Mouse (Mus musculus): ENCODE data around the gene Rprd1b.

Rprd1b gene

DNA sequence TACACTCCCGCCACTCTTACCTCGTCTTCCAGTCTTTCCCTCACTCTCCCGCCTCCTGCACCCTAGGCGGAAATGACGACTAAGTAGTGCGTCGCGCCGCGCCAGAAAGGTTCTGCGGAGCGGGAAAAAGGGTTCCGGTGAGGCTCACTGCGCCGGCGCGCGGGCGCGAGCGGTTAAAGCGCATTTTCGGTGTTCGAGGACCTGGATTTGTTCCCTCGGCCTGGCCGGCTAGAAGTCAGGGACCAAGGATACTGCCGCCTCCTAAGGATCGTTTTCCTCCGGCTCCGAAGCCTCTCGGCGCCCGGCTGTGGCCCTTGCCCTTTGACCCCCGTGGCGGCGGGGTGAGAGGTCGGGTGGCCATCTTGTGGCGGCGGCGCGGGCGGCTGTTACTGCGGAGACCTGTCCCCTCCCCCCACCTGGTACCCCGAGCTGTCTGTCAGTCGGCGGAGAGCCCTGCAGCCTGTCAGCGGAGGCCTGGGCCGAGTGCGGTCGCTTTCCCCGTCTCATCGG, at the start of gene Rprd1b, which contains the start of gene Tti1:
Rprd1b (plus strand) TSS at position 144 of the 510 bp plus-strand sequence.
Tti1 (minus strand) TSS at position 80 of the 510 bp plus-strand sequence.
- peak; percentile 98 for DNase-seq (ENCODE audit: extremely low spot score, low spot score)

DNA sequence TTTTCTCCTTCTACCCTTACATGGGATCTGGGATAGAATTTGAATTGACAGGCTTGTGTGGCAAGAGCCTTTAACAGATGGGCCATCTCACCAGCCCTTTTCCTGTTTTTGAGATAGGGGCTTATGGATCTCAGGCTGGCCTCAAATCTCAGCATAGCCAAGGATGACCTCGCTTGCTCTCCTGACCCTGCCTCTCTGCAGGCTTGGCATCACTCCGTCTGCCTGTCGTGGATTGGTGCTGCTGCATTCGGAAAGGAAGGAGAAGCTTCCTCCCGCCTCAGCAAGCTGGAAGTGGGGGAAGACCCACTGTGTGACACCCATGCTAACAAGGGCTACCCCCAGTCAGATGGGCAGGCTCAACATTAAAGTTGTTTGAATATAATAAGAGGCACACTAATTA, 49.1 kb upstream of the Rprd1b start:
- DNase-seq (ENCODE audit: extremely low spot score, low spot score), result no peak

DNA sequence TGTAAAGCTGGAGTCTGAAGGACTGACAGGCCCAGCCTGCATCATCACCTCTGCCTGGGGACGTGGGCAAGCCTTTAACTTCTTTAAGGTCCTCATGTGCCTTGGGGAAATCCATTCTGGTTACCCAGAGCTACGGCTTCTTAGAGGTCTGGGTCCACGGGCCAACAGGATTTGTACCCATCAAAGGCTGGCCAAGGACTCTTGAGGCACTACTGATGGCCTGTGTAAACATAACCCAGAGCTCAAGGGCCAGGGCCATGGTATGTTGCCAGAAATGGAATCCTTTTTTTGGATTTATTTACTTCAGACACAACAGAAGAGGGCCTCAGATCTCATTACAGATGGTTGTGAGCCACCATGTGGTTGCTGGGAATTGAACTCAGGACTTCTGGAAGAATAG, 45.6 kb upstream of the Rprd1b start:
- DNase-seq (ENCODE audit: extremely low spot score, low spot score), result no peak

DNA sequence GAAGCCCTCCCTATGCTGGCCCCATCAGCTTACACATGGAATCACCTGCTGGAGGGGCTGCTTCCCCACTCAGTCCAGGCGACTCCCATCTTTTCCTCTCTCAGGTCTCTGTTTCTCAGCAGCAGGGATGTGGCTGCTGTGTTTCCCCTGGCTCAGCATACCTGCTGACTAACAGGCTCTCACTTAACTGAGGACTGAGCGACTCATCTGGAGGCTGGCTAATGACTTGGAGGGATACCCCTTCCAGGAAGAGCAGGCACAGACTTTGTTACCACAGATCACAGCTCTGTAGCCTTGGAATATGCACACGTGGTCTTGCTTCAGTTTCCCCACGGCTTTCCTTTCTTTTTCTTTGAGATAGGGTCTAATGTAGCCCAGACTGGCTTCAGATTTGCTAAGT, 45.0 kb upstream of the Rprd1b start:
- DNase-seq (ENCODE audit: extremely low spot score, low spot score), result no peak

DNA sequence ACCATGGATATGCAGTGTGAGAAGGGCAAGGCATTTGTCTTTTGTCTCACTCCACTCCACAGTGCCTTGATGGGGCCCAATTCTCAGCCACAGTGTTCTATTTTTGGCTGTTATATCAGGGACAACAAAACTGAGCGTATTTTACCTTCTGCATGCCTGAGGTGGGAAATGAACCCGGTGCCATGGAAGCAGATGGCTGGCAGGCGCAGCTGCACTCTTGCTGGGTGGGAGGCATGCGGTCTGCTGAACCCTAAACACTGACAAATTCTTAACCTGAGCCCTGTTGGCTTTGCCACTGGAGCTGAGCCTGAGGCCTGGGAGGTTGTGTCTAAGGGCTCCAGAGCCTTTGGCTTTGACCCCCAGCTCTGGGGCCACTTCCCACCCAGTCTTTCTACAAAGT, 42.7 kb upstream of the Rprd1b start:
- DNase-seq (ENCODE audit: extremely low spot score, low spot score), result no peak

DNA sequence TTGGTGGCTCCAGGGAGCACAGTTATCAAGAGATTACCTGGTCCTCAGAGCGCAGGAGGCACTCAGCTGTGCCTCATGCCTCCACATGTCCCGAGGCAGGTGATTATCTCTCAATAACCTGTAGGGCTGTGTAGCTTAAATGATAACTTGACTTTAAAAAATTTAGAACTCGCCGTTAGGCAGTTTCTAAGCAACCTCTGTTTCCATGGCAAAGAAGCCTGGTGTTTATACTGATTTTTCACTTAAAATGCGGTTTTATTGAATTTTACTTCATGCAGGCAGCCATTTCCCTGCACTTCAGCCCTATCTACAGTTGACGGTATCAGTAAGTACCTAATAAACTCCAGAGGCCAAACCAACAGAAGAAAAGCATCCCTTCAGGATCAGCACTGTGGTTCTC, 42.1 kb upstream of the Rprd1b start:
- no peak for DNase-seq (ENCODE audit: extremely low spot score, low spot score)

DNA sequence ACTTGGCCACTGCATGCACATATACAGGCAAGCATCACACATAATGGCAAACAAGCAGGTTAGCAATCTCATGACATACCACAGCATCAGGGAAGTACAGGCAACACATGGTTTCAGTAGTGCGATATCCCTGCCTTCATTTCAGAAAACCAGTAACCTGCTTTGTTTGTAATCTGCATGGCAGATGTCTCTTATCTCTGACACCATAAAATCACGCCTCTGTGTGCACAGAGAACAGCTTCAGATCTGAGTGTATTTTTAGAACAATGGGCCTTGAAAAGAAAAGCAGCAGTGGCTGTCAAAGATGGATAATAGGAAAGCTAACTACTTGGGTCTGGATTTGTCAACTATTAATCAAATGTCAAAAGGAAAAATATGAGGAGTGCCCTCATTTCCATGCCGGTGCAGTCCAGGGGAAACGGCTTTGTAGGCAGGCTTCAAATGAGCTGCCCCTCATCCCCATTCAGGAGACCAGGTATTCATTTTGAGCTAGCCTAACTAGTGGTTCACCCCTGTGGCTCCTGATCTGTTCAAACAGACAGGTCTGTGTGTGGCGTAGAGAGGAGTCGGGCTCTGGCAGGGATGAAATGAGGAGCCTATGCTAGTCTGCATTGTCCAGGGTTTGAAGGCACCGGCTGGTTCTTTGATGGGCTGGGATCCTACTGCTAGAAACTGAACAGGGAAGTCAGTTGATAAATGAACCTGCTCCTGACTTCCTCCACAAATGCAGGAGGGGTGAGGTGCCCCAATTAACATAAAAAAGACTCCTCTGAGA, 39.7 kb upstream of the Rprd1b start:
- no peak for DNase-seq (ENCODE audit: extremely low spot score, low spot score)

DNA sequence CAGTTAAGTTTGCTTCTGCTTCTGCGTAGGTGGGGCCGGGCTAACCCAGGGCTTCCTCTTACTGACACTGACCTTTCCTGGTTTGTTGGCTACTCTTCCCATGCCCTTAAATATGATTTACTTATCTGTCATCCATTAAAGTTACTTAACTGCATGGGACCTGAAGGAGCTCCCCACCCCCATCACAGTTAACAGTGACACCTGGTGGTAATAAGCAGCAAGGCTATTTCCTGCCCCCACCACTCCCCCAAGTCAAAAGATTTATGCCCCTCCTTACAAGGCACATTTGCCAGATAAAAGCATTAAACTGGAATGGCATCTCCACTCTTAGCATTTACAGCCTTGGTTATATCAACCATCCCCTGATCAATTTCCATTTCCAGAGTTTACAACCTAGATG, 38.4 kb upstream of the Rprd1b start:
- peak; percentile 23 for DNase-seq (ENCODE audit: extremely low spot score, low spot score)

DNA sequence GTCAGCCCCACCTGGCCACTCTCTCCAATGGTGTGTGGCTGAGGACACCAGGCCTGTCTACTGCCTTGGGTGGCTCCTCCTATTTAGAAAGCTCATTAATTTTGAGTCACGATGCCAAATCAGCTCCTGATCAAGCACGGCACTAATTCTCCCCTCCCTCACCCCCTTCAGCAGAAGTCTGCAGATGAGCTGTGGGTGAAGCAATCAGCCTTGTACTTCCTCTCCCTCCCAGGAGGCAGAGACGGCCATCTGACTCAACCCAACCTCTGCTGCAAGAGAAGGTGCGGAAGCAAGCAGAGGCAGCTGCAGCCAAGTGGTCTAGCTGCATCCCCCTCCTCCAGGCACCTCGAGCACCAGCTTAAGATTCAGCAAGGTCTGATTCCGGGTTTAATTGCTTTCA, 37.3 kb upstream of the Rprd1b start:
- DNase-seq (ENCODE audit: extremely low spot score, low spot score), result no peak

DNA sequence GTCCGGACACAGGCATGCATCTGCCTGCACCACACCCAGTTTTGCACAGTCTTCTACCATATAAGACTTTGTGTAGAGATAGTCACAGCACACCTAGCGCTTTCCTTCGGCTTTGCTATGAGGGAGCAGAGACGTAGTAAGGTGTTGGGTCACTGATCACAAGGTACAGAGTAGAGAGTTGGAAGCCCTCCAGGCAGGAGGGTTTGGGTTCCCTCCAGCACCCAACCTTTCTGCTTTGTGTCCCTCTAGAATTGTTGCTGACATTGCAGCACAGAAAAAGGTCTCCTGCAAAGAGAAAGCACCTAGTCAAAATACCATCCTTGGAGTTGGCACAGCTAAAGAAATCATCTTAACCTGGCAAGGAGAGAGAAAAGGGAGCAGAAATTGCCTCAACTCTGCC, 35.8 kb upstream of the Rprd1b start:
- no peak for DNase-seq (ENCODE audit: extremely low spot score, low spot score)

DNA sequence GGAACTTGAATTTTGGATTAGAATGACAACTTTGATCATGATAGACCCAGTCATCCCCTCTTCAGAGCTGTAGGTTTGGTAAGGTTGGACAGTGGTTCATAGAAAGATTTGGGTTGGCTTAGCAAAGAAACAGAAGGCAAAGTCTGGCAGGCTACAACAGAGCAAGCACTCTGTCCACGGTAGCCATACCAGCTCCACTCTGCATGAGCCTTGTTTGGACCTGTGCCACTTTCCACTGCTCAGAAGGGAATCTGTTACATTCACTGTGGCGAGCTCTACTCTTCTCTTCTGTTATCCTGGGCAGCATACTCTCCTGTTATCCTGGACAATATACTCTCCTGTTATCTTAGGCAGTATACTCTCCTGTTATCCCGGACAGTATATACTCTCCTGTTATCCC, 29.5 kb upstream of the Rprd1b start:
- DNase-seq (ENCODE audit: extremely low spot score, low spot score), result no peak

DNA sequence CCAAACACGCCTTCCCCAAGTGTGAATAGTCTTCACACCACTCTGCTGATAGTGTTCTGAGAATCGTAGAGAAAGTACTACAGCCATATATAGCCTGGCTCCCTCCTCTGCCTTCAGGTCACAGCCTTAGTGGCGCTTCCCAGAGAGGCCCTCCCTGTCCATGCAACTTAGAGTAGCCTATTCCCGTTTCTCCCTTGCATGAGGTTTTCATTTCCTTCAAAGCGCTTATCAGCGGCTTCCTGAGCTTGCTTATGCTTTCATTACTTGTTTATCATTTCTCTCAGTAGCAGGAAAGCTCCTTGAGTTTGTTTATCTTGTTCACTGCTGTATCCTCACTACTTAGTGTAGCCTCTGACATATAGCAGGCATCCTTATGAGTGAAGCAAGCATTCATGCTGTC, 23.7 kb upstream of the Rprd1b start:
- no peak for DNase-seq (ENCODE audit: extremely low spot score, low spot score)

DNA sequence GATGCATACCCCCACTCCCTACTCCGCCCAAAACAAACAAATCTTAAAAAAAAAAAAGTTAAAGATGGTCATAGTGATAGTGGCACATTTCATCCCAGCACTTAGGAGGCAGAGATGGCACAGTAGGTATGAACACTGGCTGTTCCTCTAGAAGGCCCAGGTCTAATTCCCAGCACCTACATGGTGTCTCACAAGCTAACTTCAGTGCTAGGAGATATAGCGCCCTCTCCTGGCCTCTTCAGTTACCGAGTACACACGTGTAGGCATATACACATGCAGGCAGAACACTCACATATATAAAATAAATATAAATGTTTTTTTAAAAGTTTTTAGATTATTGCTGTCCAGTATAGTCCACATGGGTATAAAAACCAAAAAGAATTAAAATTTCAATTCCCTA, 22.7 kb upstream of the Rprd1b start:
- no peak for DNase-seq (ENCODE audit: extremely low spot score, low spot score)

DNA sequence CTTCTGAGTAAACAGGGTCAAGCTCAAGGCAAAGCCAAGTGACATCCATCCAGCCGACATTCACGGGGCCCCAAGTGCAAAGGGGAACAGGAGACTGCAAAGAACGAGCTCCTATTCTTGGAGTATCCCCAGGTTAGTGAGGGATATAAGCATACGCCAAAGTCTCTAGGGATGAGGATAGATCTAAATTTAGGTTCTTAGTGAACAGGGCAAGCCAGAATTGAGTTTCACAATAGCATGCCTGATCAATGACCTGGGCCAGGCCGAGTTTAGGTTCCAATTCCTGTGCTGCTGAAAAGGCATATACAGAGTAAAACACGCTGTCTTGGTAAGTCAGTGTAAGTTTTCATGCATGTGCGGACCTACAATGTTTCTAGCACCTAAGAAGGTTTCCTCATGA, 18.9 kb upstream of the Rprd1b start:
- DNase-seq (ENCODE audit: extremely low spot score, low spot score), result no peak

DNA sequence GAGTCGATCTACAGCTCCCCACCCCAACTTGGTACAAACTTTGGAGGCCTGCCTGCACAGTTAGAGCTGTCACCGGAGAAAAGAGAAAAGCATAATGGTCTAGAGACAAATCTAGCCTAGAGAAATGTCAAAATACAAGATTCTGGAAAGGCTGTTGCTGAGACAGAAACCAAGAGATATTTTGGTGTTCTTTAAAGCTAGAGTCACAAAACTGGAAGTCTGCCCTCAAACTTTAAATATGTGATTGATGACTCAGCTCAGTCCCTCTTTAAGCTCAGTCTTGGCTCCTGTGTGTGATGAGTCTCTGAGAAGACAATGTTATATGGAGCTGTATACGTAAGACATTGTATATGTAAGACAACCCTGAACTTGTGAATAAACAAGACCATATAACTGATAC, 15.7 kb upstream of the Rprd1b start:
- no peak for DNase-seq (ENCODE audit: extremely low spot score, low spot score)

DNA sequence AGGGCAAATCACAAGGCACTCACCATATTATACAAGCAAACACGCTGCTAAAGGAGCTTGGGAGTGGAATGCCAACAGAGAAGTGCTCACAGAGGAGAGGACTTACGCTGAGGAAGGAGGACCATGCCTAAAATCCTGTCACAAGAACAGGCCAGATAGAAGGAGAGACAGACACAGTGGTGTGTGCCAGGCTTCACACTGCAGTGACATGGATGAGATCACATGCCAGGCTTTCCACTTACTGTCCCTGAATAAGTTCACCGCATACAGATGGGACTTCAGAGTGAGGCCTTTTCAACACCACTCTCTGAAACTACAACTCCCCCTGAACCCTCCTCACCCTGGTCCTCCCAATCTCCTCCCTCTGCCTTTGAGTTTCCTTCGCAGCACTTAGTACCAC, 11.0 kb upstream of the Rprd1b start:
- DNase-seq (ENCODE audit: extremely low spot score, low spot score), result no peak

DNA sequence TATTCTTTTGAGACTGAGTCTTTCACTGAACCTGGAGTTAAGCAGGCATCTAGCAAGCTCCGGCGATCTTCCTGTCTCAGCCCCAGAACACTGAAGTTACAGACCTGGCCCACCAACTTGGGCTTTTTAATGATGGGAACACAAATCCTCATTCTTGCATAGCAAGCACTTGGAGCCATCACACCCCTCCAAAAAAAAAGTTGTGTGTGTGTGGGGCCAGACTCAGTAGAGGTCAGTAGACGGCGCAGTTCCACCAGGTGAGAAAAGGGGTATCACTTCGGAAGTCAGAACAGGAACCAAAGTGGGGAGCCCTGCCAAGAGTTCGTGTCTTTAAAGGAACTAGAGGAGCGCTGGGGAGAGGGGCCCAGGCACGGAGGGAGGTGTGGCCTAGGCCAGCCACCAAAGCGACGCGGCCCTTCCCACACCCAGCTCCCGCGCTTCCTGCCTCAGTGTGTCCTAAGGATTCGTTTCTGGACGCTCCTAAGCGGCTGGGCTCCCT, 393 bp upstream of the Rprd1b start:
- DNase-seq (ENCODE audit: extremely low spot score, low spot score), result no peak

DNA sequence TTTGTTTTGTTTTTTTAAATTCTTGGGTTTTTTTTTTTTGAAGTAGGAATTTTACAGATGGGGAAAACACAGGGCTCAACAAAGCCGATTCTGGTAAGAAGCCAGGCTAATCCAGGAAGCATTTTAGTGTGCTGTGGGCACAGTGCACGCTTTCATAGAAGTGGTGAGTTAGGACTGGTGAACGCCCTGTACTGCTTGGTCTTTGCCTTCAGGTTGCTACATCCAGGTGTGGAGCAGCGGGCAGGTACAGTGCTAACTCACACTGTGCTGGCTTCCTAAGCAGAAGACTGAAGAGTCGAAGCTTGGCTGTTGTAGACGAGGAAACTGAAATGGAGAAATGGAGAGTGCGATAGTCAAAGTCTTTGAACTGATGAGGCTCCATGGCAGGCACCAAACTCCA, 1.7 kb downstream of the Rprd1b start:
- no peak for DNase-seq (ENCODE audit: extremely low spot score, low spot score)

DNA sequence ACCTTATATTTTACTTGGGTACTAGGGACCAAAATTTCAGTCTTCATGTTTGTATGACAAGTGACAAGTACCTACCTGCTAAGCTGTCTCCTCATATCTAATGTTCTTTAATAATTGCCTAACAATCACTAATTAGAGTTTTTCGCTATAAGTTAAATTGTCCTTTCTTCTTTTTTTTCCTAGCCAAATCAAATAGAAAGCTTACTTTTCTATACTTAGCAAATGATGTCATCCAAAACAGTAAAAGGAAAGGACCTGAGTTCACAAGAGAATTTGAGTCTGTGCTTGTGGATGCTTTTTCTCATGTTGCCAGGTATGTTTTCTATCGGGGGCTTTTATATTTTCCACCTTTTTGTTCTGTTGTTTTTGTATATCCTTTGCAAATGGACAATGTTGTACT, 7.5 kb downstream of the Rprd1b start:
- no peak for DNase-seq (ENCODE audit: extremely low spot score, low spot score)

DNA sequence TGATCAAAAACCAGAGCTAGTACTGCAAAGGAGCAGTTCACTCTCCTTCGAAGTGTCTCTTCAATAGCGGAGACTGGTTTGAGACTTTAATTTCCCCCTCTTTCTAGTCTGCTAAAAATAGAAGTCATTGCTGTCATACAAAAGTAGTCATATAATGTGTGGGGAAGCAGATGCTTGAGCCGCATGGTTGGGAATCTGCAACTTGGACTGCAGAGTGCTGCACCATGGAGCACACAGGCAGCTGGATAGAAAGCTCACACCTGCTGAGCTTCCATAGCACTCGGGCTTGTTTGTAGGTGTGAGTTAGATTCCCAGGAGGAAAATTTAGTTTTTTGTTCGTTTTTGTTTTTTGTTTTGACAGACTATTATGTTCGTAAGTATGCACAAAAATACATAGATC, 8.1 kb downstream of the Rprd1b start:
- DNase-seq (ENCODE audit: extremely low spot score, low spot score), result no peak

DNA sequence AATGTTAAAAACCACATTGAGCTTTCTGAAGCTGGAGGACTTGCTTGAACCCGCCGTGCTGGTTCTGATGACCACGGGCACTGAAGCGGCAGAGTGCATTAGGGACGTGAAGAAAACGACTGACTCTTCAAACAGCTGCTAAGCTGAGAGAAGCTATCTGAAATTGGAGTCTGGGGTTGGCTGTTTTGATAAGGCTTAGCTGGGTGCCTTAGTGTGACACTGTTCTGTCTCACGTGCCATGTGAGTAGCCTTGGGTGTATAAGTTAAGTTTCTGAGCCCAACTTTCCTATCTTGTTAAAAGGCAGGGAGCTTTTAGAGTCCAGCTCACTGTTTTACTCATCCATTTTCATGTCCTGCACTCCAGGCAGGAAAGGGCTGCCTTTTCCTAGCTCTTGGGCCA, 8.7 kb downstream of the Rprd1b start:
- no peak for DNase-seq (ENCODE audit: extremely low spot score, low spot score)

DNA sequence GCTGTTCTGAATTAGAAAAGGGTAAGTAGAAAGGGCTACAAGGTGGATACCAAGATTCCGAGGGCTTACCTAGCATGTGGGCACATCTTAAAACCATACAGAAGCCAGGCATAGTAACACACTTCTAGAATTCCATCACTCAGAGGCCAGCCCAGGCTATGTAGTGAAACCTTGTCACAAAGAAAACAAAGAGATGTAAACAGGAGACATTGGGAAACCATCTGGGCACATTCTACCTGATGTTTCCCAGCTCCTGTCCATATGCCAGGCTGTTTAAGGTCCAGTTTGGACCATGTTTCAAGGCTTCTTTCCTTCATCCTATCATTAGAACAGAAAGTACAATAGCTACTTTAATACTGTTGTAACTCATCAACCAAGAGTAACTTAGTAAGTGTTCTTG, 9.3 kb downstream of the Rprd1b start:
- no peak for DNase-seq (ENCODE audit: extremely low spot score, low spot score)

DNA sequence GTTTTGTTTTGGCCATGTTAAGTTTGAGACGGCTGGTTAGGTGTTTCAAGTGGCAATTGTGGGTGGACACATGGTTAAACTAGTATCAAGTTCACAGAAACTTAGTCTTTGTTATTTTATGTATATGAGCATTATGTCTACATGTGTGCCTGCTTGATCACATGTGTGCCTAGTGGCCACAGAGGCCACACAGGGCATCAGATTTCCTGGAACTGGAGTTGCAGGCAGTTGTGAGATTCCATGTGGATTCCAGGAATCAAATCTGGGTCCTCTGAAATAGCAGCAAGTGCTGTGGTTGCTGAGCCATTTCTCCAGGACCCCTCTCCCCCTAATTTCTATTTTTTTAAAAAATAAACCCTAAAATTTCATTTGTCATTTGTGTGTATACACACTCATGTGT, 11.4 kb downstream of the Rprd1b start:
- no peak for DNase-seq (ENCODE audit: extremely low spot score, low spot score)
